ENCODE assay signal across 24 mouse cellular contexts in genomic region chr6:17546341-17546740, GRCm38 (mm10).
A peak's percentile ranks its signal among the peaks of the same experiment; 100 is the strongest.
DNase-seq lines count a peak whose midpoint lies in the region; ATAC-seq lines count a peak whose summit lies in the region.
"Had no signal": no experiment of that assay in that cellular context is flagged by ENCODE, and none has a peak within 500 bp of the region (broad histone marks: within the 10 kb centered on the region; RNA-seq: fewer than 3 reads in every experiment).

No protein-coding gene starts in this region.

- H3K4me2 ChIP-seq in heart, embryonic 12.5 days: peak overlapping the region; percentile 28; the same call in 1 of the 2 replicates
- no peak overlapping the region for H3K4me2 ChIP-seq in kidney, embryonic 15.5 days
- H3K4me2 ChIP-seq: embryonic facial prominence, embryonic 13.5 days; intestine, embryonic 15.5 days; limb, embryonic 15.5 days; neural tube, embryonic 13.5 days had no signal

- peak overlapping the region; percentile 92 for H3K27ac ChIP-seq in heart, embryonic 12.5 days (ENCODE audit: poor library complexity, severe bottlenecking)
- peak overlapping the region; percentile 62; the same call in 1 of the 2 replicates for H3K27ac ChIP-seq in kidney, embryonic 15.5 days
- H3K27ac ChIP-seq: embryonic facial prominence, embryonic 13.5 days; hindbrain, embryonic 10.5 days; intestine, embryonic 15.5 days; limb, embryonic 15.5 days; neural tube, embryonic 13.5 days had no signal

- no peaks in the 10 kb centered on the region for H3K27me3 ChIP-seq in heart, embryonic 12.5 days (replicated peaks)
- H3K27me3 ChIP-seq in kidney, embryonic 15.5 days: no peaks in the 10 kb centered on the region
- H3K27me3 ChIP-seq: embryonic facial prominence, embryonic 13.5 days; intestine, embryonic 15.5 days; limb, embryonic 15.5 days; neural tube, embryonic 13.5 days had no signal

- no peak for DNase-seq in frontal cortex, postnatal 25 days (ENCODE audit: low spot score in 2 of 2)
- no peak for DNase-seq in heart, adult 18-20 months
- no peak for DNase-seq in kidney, postnatal 36 days
- peak; percentile 9 for DNase-seq in retina, embryonic 14.5 days (ENCODE audit: low spot score)
- DNase-seq in retina, postnatal 1 day: no peak
- DNase-seq: cerebellum, adult 8-10 months; cerebellum, postnatal 36 days; gastrocnemius, postnatal 25 days; kidney, postnatal 4 days; lung, postnatal 4 days; thymus, adult 18-20 months; thymus, postnatal 36 days had no signal

- no peak overlapping the region for H3K4me3 ChIP-seq in heart, embryonic 12.5 days
- H3K4me3 ChIP-seq in kidney, embryonic 15.5 days (replicated peaks): no peak overlapping the region
- H3K4me3 ChIP-seq: embryonic facial prominence, embryonic 13.5 days; hindbrain, embryonic 10.5 days; intestine, embryonic 15.5 days; limb, embryonic 15.5 days; myocyte; neural tube, embryonic 13.5 days had no signal

- H3K9ac ChIP-seq in heart, embryonic 12.5 days: no peak overlapping the region
- H3K9ac ChIP-seq in kidney, embryonic 15.5 days: no peak overlapping the region
- H3K9ac ChIP-seq: embryonic facial prominence, embryonic 13.5 days; intestine, embryonic 15.5 days; limb, embryonic 15.5 days; neural tube, embryonic 13.5 days had no signal

- H3K9me3 ChIP-seq in heart, embryonic 12.5 days (replicated peaks): no peaks in the 10 kb centered on the region
- H3K9me3 ChIP-seq in kidney, embryonic 15.5 days (replicated peaks): no peaks in the 10 kb centered on the region
- H3K9me3 ChIP-seq: embryonic facial prominence, embryonic 13.5 days; hindbrain, embryonic 10.5 days; intestine, embryonic 15.5 days; limb, embryonic 15.5 days; neural tube, embryonic 13.5 days had no signal

- peak; percentile 58; the same call in 1 of the 2 replicates for ATAC-seq in frontal cortex, adult (ENCODE audit: low TSS enrichment)
- ATAC-seq in heart, embryonic 12.5 days (ENCODE audit: insufficient number of reproducible peaks, low FRiP score): no peak
- ATAC-seq in kidney, embryonic 15.5 days (replicated peaks; ENCODE audit: low FRiP score): 0 out of 2 replicates have a peak, but pooled peaks have one; percentile 27
- ATAC-seq: forebrain, embryonic 14.5 days; hindbrain, embryonic 16.5 days; intestine, embryonic 15.5 days; midbrain, embryonic 16.5 days had no signal

- H3K4me1 ChIP-seq in heart, embryonic 12.5 days (replicated peaks): peaks cover 12% of the 10 kb centered on the region
- H3K4me1 ChIP-seq in kidney, embryonic 15.5 days: peaks cover 19% of the 10 kb centered on the region
- H3K4me1 ChIP-seq: embryonic facial prominence, embryonic 13.5 days; intestine, embryonic 15.5 days had no signal

- WGBS in heart, embryonic 12.5 days: 46% methylated on average over 9 of the region's 9 CpGs
- WGBS in kidney, embryonic 15.5 days: 46% methylated on average over 9 of the region's 9 CpGs

- no peaks in the 10 kb centered on the region for H3K36me3 ChIP-seq in heart, embryonic 12.5 days
- peaks cover 11% of the 10 kb centered on the region; the same call in 1 of the 2 replicates for H3K36me3 ChIP-seq in kidney, embryonic 15.5 days
- H3K36me3 ChIP-seq: embryonic facial prominence, embryonic 13.5 days; hindbrain, embryonic 10.5 days; intestine, embryonic 15.5 days; limb, embryonic 15.5 days; neural tube, embryonic 13.5 days had no signal
